Mouse (Mus musculus): Measurements from ENCODE around the gene Aqp2. TPM values are rescaled to one million over a fixed set of nuclear protein-coding genes. Genes with fewer than 3 reads are reported as not detected.

Gene Aqp2
- not detected in 2 replicates for polyA plus RNA-seq (2015; fragmentation: Nextera tagmentation; extraction: Ambion mirVana)

GRCm38 (mm10) chr15:99578802-99579485, at the start of gene Aqp2:
Aqp2 (plus strand) TSS chr15:99579055.
- no peak for ATAC-seq (replicated peaks)
- H3K4me2 ChIP-seq (replicated peaks) = no peak within 1 kb of the TSS
- 87% methylated on average over 26 of the region's 26 CpGs for WGBS
- no peaks in the 10 kb centered on the region for H3K36me3 ChIP-seq
- no peaks in the 10 kb centered on the region for H3K9me3 ChIP-seq
- no peak within 1 kb of the TSS for H3K4me3 ChIP-seq
- peaks cover 12% of the 10 kb centered on the region; the same call in 1 of the 2 replicates for H3K27me3 ChIP-seq
- H3K4me1 ChIP-seq = peaks cover 12% of the 10 kb centered on the region
- no peak within 1 kb of the TSS for H3K27ac ChIP-seq (replicated peaks)
- no peak within 1 kb of the TSS for H3K9ac ChIP-seq (replicated peaks)

GRCm38 (mm10) chr15:99531146-99531545, 47.7 kb upstream of the Aqp2 start:
- H3K9me3 ChIP-seq = no peaks in the 10 kb centered on the region
- no peaks in the 10 kb centered on the region for H3K36me3 ChIP-seq
- no peak overlapping the region for H3K4me2 ChIP-seq (replicated peaks)
- no peak for ATAC-seq (replicated peaks)
- no peak overlapping the region for H3K27ac ChIP-seq (replicated peaks)
- 43% methylated on average over 6 of the region's 6 CpGs for WGBS
- peaks cover 23% of the 10 kb centered on the region for H3K4me1 ChIP-seq
- H3K9ac ChIP-seq (replicated peaks) = no peak overlapping the region
- H3K4me3 ChIP-seq = no peak overlapping the region
- H3K27me3 ChIP-seq = no peaks in the 10 kb centered on the region

- ATAC-seq (replicated peaks) = no peak
- no peak overlapping the region for H3K9ac ChIP-seq (replicated peaks)
- no peaks in the 10 kb centered on the region for H3K36me3 ChIP-seq
- H3K9me3 ChIP-seq = no peaks in the 10 kb centered on the region
- H3K27ac ChIP-seq (replicated peaks) = no peak overlapping the region
- 72% methylated on average over 3 of the region's 3 CpGs for WGBS
- no peak overlapping the region for H3K4me2 ChIP-seq (replicated peaks)
- H3K4me1 ChIP-seq = peaks cover 19% of the 10 kb centered on the region
- H3K27me3 ChIP-seq = no peaks in the 10 kb centered on the region
- H3K4me3 ChIP-seq = no peak overlapping the region
Observed at GRCm38 (mm10) chr15:99532023-99532422, 46.8 kb upstream of the Aqp2 start.

- Histone ChIP-seq H3K4me1 (0 out of 2 replicates have a peak, but pooled peaks cover 6% of the 10 kb centered on the region), H3K27me3 (no peaks in the 10 kb centered on the region), H3K9me3 (no peaks in the 10 kb centered on the region), H3K36me3 (no peaks in the 10 kb centered on the region), H3K9ac (replicated peaks) (no peak overlapping the region), H3K4me2 (replicated peaks) (no peak overlapping the region), H3K27ac (replicated peaks) (peak overlapping the region; percentile 43), H3K4me3 (no peak overlapping the region)
- peak; percentile 69; the same call in 1 of the 2 replicates for ATAC-seq (replicated peaks)
- 51% methylated on average over 11 of the region's 11 CpGs for WGBS
Observed at GRCm38 (mm10) chr15:99536889-99537862, 41.7 kb upstream of the Aqp2 start.

GRCm38 (mm10) chr15:99539891-99540290, 39.0 kb upstream of the Aqp2 start:
- no peak overlapping the region for H3K27ac ChIP-seq (replicated peaks)
- H3K4me1 ChIP-seq = 0 out of 2 replicates have a peak, but pooled peaks cover 6% of the 10 kb centered on the region
- 81% methylated on average over 8 of the region's 8 CpGs for WGBS
- H3K4me3 ChIP-seq = no peak overlapping the region
- H3K27me3 ChIP-seq = no peaks in the 10 kb centered on the region
- H3K9ac ChIP-seq (replicated peaks) = no peak overlapping the region
- no peaks in the 10 kb centered on the region for H3K36me3 ChIP-seq
- H3K9me3 ChIP-seq = no peaks in the 10 kb centered on the region
- H3K4me2 ChIP-seq (replicated peaks) = no peak overlapping the region
- ATAC-seq (replicated peaks) = no peak

GRCm38 (mm10) chr15:99544047-99544446, 34.8 kb upstream of the Aqp2 start:
- H3K4me1 ChIP-seq = no peaks in the 10 kb centered on the region
- no peak for ATAC-seq (replicated peaks)
- WGBS = 88% methylated on average over 7 of the region's 7 CpGs
- no peak overlapping the region for H3K27ac ChIP-seq (replicated peaks)
- no peaks in the 10 kb centered on the region for H3K27me3 ChIP-seq
- H3K4me2 ChIP-seq (replicated peaks) = no peak overlapping the region
- H3K4me3 ChIP-seq = no peak overlapping the region
- H3K9me3 ChIP-seq = no peaks in the 10 kb centered on the region
- no peak overlapping the region for H3K9ac ChIP-seq (replicated peaks)
- H3K36me3 ChIP-seq = no peaks in the 10 kb centered on the region

GRCm38 (mm10) chr15:99546596-99546995, 32.3 kb upstream of the Aqp2 start:
- Histone ChIP-seq H3K4me2 (replicated peaks) (no peak overlapping the region), H3K27ac (replicated peaks) (no peak overlapping the region), H3K4me3 (no peak overlapping the region), H3K36me3 (no peaks in the 10 kb centered on the region), H3K9ac (replicated peaks) (no peak overlapping the region), H3K4me1 (no peaks in the 10 kb centered on the region), H3K9me3 (no peaks in the 10 kb centered on the region), H3K27me3 (no peaks in the 10 kb centered on the region)
- 74% methylated on average over 11 of the region's 11 CpGs for WGBS
- no peak for ATAC-seq (replicated peaks)

GRCm38 (mm10) chr15:99547732-99548131, 31.1 kb upstream of the Aqp2 start:
- ATAC-seq (replicated peaks) = no peak
- Histone ChIP-seq H3K4me3 (no peak overlapping the region), H3K36me3 (no peaks in the 10 kb centered on the region), H3K9ac (replicated peaks) (no peak overlapping the region), H3K27me3 (no peaks in the 10 kb centered on the region), H3K4me1 (no peaks in the 10 kb centered on the region), H3K4me2 (replicated peaks) (no peak overlapping the region), H3K9me3 (no peaks in the 10 kb centered on the region), H3K27ac (replicated peaks) (no peak overlapping the region)
- WGBS = 87% methylated on average over 6 of the region's 6 CpGs

- no peak overlapping the region for H3K27ac ChIP-seq (replicated peaks)
- 49% methylated on average over 2 of the region's 2 CpGs for WGBS
- no peak overlapping the region for H3K4me3 ChIP-seq
- no peaks in the 10 kb centered on the region for H3K27me3 ChIP-seq
- H3K36me3 ChIP-seq = no peaks in the 10 kb centered on the region
- no peak for ATAC-seq (replicated peaks)
- H3K9ac ChIP-seq (replicated peaks) = no peak overlapping the region
- no peak overlapping the region for H3K4me2 ChIP-seq (replicated peaks)
- H3K4me1 ChIP-seq = no peaks in the 10 kb centered on the region
- no peaks in the 10 kb centered on the region for H3K9me3 ChIP-seq
Observed at GRCm38 (mm10) chr15:99549901-99550300, 29.0 kb upstream of the Aqp2 start.

- Histone ChIP-seq H3K4me3 (no peak overlapping the region), H3K9ac (replicated peaks) (no peak overlapping the region), H3K4me1 (no peaks in the 10 kb centered on the region), H3K27ac (replicated peaks) (no peak overlapping the region), H3K36me3 (no peaks in the 10 kb centered on the region), H3K27me3 (no peaks in the 10 kb centered on the region), H3K4me2 (replicated peaks) (no peak overlapping the region), H3K9me3 (no peaks in the 10 kb centered on the region)
- WGBS = 87% methylated on average over 6 of the region's 6 CpGs
- ATAC-seq (replicated peaks) = no peak
Observed at GRCm38 (mm10) chr15:99553767-99554166, 25.1 kb upstream of the Aqp2 start.

- Histone ChIP-seq H3K27ac (replicated peaks) (no peak overlapping the region), H3K4me1 (no peaks in the 10 kb centered on the region), H3K4me2 (replicated peaks) (no peak overlapping the region), H3K4me3 (no peak overlapping the region), H3K9ac (replicated peaks) (no peak overlapping the region), H3K27me3 (0 out of 2 replicates have a peak, but pooled peaks cover 4% of the 10 kb centered on the region), H3K36me3 (no peaks in the 10 kb centered on the region), H3K9me3 (no peaks in the 10 kb centered on the region)
- no peak for ATAC-seq (replicated peaks)
- WGBS = 98% methylated on average over 1 of the region's 1 CpGs
Observed at GRCm38 (mm10) chr15:99558947-99559346, 19.9 kb upstream of the Aqp2 start.

GRCm38 (mm10) chr15:99560246-99560645, 18.6 kb upstream of the Aqp2 start:
- Histone ChIP-seq H3K4me2 (replicated peaks) (no peak overlapping the region), H3K36me3 (no peaks in the 10 kb centered on the region), H3K9me3 (no peaks in the 10 kb centered on the region), H3K27me3 (0 out of 2 replicates have a peak, but pooled peaks cover 4% of the 10 kb centered on the region), H3K4me1 (no peaks in the 10 kb centered on the region), H3K27ac (replicated peaks) (no peak overlapping the region), H3K4me3 (no peak overlapping the region), H3K9ac (replicated peaks) (no peak overlapping the region)
- no peak for ATAC-seq (replicated peaks)
- WGBS = 49% methylated on average over 10 of the region's 10 CpGs
